ENCODE assay signal across 8 mouse cellular contexts in genomic region chr6:97278014-97278787, GRCm38 (mm10). TPM values are rescaled to one million over a fixed set of nuclear protein-coding genes. Genes with fewer than 3 reads are reported as not detected.
A peak's percentile ranks its signal among the peaks of the same experiment; 100 is the strongest.
DNase-seq lines count a peak whose midpoint lies in the region; ATAC-seq lines count a peak whose summit lies in the region.

No protein-coding gene starts in this region.

- H3K27ac ChIP-seq in hindbrain, embryonic 14.5 days, result no peak overlapping the region

- peak overlapping the region; percentile 11 for H3K4me3 ChIP-seq in hindbrain, embryonic 14.5 days (replicated peaks; ENCODE audit: low read length)

- DNase-seq in Muller cell, postnatal 12 days (ENCODE audit: inconsistent ontology term), result peak; percentile 74
- peak; percentile 65 for DNase-seq in cerebellum, adult 9-11 months
- peak; percentile 72 to 76 for DNase-seq in frontal cortex, postnatal 25 days (ENCODE audit: low spot score in 2 of 2)
- peak; percentile 83 for DNase-seq in hindbrain, embryonic 14.5 days (ENCODE audit: low spot score)
- peak; percentile 78 to 79 for DNase-seq in layer of hippocampus, postnatal 36 days
- DNase-seq in lung, postnatal 25 days (ENCODE audit: low spot score), result peak; percentile 86
- peak; percentile 87 for DNase-seq in retina, embryonic 14.5 days (ENCODE audit: low spot score)
- peak; percentile 66 to 74 for DNase-seq in thymus, postnatal 36 days

- ATAC-seq in hindbrain, embryonic 14.5 days (ENCODE audit: low FRiP score), result peak; percentile 62

- H3K36me3 ChIP-seq in hindbrain, embryonic 14.5 days (replicated peaks; ENCODE audit: control insufficient read depth, insufficient read depth), result no peaks in the 10 kb centered on the region

- peak overlapping the region; percentile 54 for H3K4me2 ChIP-seq in hindbrain, embryonic 14.5 days (replicated peaks)

- no peaks in the 10 kb centered on the region for H3K27me3 ChIP-seq in hindbrain, embryonic 14.5 days (ENCODE audit: control insufficient read depth, insufficient read depth, low read length)

- H3K9ac ChIP-seq in hindbrain, embryonic 14.5 days, result peak overlapping the region; percentile 26; the same call in 1 of the 2 replicates

- 4% methylated on average over 19 of the region's 19 CpGs for WGBS in hindbrain, embryonic 14.5 days

- peaks cover 22% of the 10 kb centered on the region; the same call in 1 of the 2 replicates for H3K4me1 ChIP-seq in hindbrain, embryonic 14.5 days (replicated peaks; ENCODE audit: control insufficient read depth, insufficient read depth, low read length)

- H3K9me3 ChIP-seq in hindbrain, embryonic 14.5 days (ENCODE audit: control insufficient read depth, low read length), result no peaks in the 10 kb centered on the region

RNA-seq across cellular contexts. Expression of gene Lmod3, which starts 25.6 kb away (rescaled TPM):
- not detected in 2 replicates for polyA plus RNA-seq in hindbrain, embryonic 14.5 days (2014; fragmentation: Nextera tagmentation; extraction: Ambion mirVana)
- total RNA-seq in layer of hippocampus, postnatal 36 days (2021), result not detected
